8 mouse cellular contexts compared by ENCODE assay signal in genomic region chr10:80103032-80103431, GRCm38 (mm10). TPM values are rescaled to one million over a fixed set of nuclear protein-coding genes. Genes with fewer than 3 reads are reported as not detected.
A peak's percentile ranks its signal among the peaks of the same experiment; 100 is the strongest.
DNase-seq lines count a peak whose midpoint lies in the region; ATAC-seq and TF ChIP-seq lines count a peak whose summit lies in the region.

No protein-coding gene starts in this region.

- DNase-seq in lung, embryonic 14.5 days, result no peak
- no peak for DNase-seq in lung, postnatal 36 days
- DNase-seq in retina, embryonic 14.5 days (ENCODE audit: low spot score), result no peak
- DNase-seq in frontal cortex, postnatal 14 days (ENCODE audit: low spot score in 2 of 2), result no peak
- no peak for DNase-seq in right cerebral cortex, postnatal 36 days (ENCODE audit: low spot score in 2 of 2)

- no peak for ATAC-seq in lung, embryonic 14.5 days (ENCODE audit: insufficient read depth)
- no peak for ATAC-seq in embryonic facial prominence, embryonic 15.5 days (ENCODE audit: insufficient number of reproducible peaks, low FRiP score, low TSS enrichment, low read depth)
- ATAC-seq in limb, embryonic 13.5 days (ENCODE audit: low FRiP score, low read depth), result no peak
- no peak for ATAC-seq in neural tube, embryonic 15.5 days (ENCODE audit: low FRiP score)

- no peaks in the 10 kb centered on the region for H3K9me3 ChIP-seq in lung, embryonic 14.5 days (ENCODE audit: low read depth, low read length)
- H3K9me3 ChIP-seq in embryonic facial prominence, embryonic 15.5 days (replicated peaks), result no peaks in the 10 kb centered on the region
- H3K9me3 ChIP-seq in limb, embryonic 13.5 days, result no peaks in the 10 kb centered on the region
- no peaks in the 10 kb centered on the region for H3K9me3 ChIP-seq in neural tube, embryonic 15.5 days (replicated peaks)

- H3K27me3 ChIP-seq in lung, embryonic 14.5 days (ENCODE audit: insufficient read depth, low read length), result no peaks in the 10 kb centered on the region
- H3K27me3 ChIP-seq in embryonic facial prominence, embryonic 15.5 days, result no peaks in the 10 kb centered on the region
- no peaks in the 10 kb centered on the region for H3K27me3 ChIP-seq in limb, embryonic 13.5 days
- no peaks in the 10 kb centered on the region for H3K27me3 ChIP-seq in neural tube, embryonic 15.5 days (replicated peaks)

- H3K27ac ChIP-seq in lung, embryonic 14.5 days (ENCODE audit: low read depth), result peak overlapping the region; percentile 65
- H3K27ac ChIP-seq in embryonic facial prominence, embryonic 15.5 days (replicated peaks), result 0 out of 2 replicates have a peak overlapping the region, but pooled peaks have one; percentile 79
- no peak overlapping the region for H3K27ac ChIP-seq in limb, embryonic 13.5 days
- H3K27ac ChIP-seq in neural tube, embryonic 15.5 days (replicated peaks), result peak overlapping the region; percentile 79

- peaks cover 9% of the 10 kb centered on the region for H3K4me1 ChIP-seq in lung, embryonic 14.5 days (ENCODE audit: insufficient read depth)
- H3K4me1 ChIP-seq in embryonic facial prominence, embryonic 15.5 days, result peaks cover 45% of the 10 kb centered on the region
- peaks cover 30% of the 10 kb centered on the region for H3K4me1 ChIP-seq in limb, embryonic 13.5 days
- peaks cover 35% of the 10 kb centered on the region for H3K4me1 ChIP-seq in neural tube, embryonic 15.5 days

- no peak for TF ChIP-seq CTCF in lung, embryonic 14.5 days (IDR thresholded peaks at IDR 0.05; ENCODE audit: low read depth)

- H3K36me3 ChIP-seq in lung, embryonic 14.5 days (ENCODE audit: insufficient read depth), result no peaks in the 10 kb centered on the region
- H3K36me3 ChIP-seq in embryonic facial prominence, embryonic 15.5 days, result 0 out of 2 replicates have a peak, but pooled peaks cover 3% of the 10 kb centered on the region
- no peaks in the 10 kb centered on the region; the same call in 1 of the 2 replicates for H3K36me3 ChIP-seq in limb, embryonic 13.5 days
- no peaks in the 10 kb centered on the region for H3K36me3 ChIP-seq in neural tube, embryonic 15.5 days

- H3K4me2 ChIP-seq in lung, embryonic 14.5 days, result peak overlapping the region; percentile 90
- peak overlapping the region; percentile 73 for H3K4me2 ChIP-seq in embryonic facial prominence, embryonic 15.5 days (replicated peaks)
- H3K4me2 ChIP-seq in limb, embryonic 13.5 days (replicated peaks), result peak overlapping the region; percentile 90
- H3K4me2 ChIP-seq in neural tube, embryonic 15.5 days, result peak overlapping the region; percentile 93

- WGBS in lung, embryonic 14.5 days, result 86% methylated on average over 2 of the region's 2 CpGs
- 83% methylated on average over 2 of the region's 2 CpGs for WGBS in embryonic facial prominence, embryonic 15.5 days
- 79% methylated on average over 2 of the region's 2 CpGs for WGBS in limb, embryonic 13.5 days
- WGBS in neural tube, embryonic 15.5 days, result 89% methylated on average over 2 of the region's 2 CpGs

- peak overlapping the region; percentile 96; the same call in 1 of the 2 replicates for H3K4me3 ChIP-seq in lung, embryonic 14.5 days (ENCODE audit: low read depth, low read length)
- peak overlapping the region; percentile 90; the same call in 1 of the 2 replicates for H3K4me3 ChIP-seq in embryonic facial prominence, embryonic 15.5 days (replicated peaks)
- no peak overlapping the region; the same call in 1 of the 2 replicates for H3K4me3 ChIP-seq in limb, embryonic 13.5 days
- H3K4me3 ChIP-seq in neural tube, embryonic 15.5 days (replicated peaks), result no peak overlapping the region

- H3K9ac ChIP-seq in lung, embryonic 14.5 days, result peak overlapping the region; percentile 84
- no peak overlapping the region for H3K9ac ChIP-seq in embryonic facial prominence, embryonic 15.5 days
- H3K9ac ChIP-seq in limb, embryonic 13.5 days, result 0 out of 2 replicates have a peak overlapping the region, but pooled peaks have one; percentile 88
- peak overlapping the region; percentile 91 for H3K9ac ChIP-seq in neural tube, embryonic 15.5 days (replicated peaks)

RNA-seq across cellular contexts. Expression of gene Sbno2, which starts 2.3 kb away (rescaled TPM):
- polyA plus RNA-seq in lung, embryonic 14.5 days (2014; fragmentation: Nextera tagmentation; extraction: Ambion mirVana), result 13.9 and 16.3 TPM in 2 replicates
- 19.4 and 19.8 TPM in 2 replicates for polyA plus RNA-seq in embryonic facial prominence, embryonic 15.5 days (2015; fragmentation: Nextera tagmentation; extraction: Ambion mirVana)
- polyA plus RNA-seq in limb, embryonic 13.5 days (2015; fragmentation: Nextera tagmentation; extraction: Ambion mirVana), result 13.5 and 15.2 TPM in 2 replicates
- polyA plus RNA-seq in neural tube, embryonic 15.5 days (2015; fragmentation: Nextera tagmentation; extraction: Ambion mirVana), result 11.7 and 12.8 TPM in 2 replicates

RNA-seq across cellular contexts. Expression of gene Stk11, which starts 12.6 kb away (rescaled TPM):
- polyA plus RNA-seq in lung, embryonic 14.5 days (2014; fragmentation: Nextera tagmentation; extraction: Ambion mirVana), result 28.7 and 29.7 TPM in 2 replicates
- 21.3 and 27.3 TPM in 2 replicates for polyA plus RNA-seq in embryonic facial prominence, embryonic 15.5 days (2015; fragmentation: Nextera tagmentation; extraction: Ambion mirVana)
- 17.1 and 17.4 TPM in 2 replicates for polyA plus RNA-seq in limb, embryonic 13.5 days (2015; fragmentation: Nextera tagmentation; extraction: Ambion mirVana)
- polyA plus RNA-seq in neural tube, embryonic 15.5 days (2015; fragmentation: Nextera tagmentation; extraction: Ambion mirVana), result 16.9 and 17.3 TPM in 2 replicates

RNA-seq across cellular contexts. Expression of gene Atp5d, which starts 35.4 kb away (rescaled TPM):
- polyA plus RNA-seq in lung, embryonic 14.5 days (2014; fragmentation: Nextera tagmentation; extraction: Ambion mirVana), result 493 and 529 TPM in 2 replicates
- 516 and 519 TPM in 2 replicates for polyA plus RNA-seq in embryonic facial prominence, embryonic 15.5 days (2015; fragmentation: Nextera tagmentation; extraction: Ambion mirVana)
- polyA plus RNA-seq in limb, embryonic 13.5 days (2015; fragmentation: Nextera tagmentation; extraction: Ambion mirVana), result 456 and 475 TPM in 2 replicates
- polyA plus RNA-seq in neural tube, embryonic 15.5 days (2015; fragmentation: Nextera tagmentation; extraction: Ambion mirVana), result 553 and 558 TPM in 2 replicates

RNA-seq across cellular contexts. Expression of gene Cbarp, which starts 37.6 kb away (rescaled TPM):
- polyA plus RNA-seq in lung, embryonic 14.5 days (2014; fragmentation: Nextera tagmentation; extraction: Ambion mirVana), result 3.8 and 5.5 TPM in 2 replicates
- 9.3 and 10.9 TPM in 2 replicates for polyA plus RNA-seq in embryonic facial prominence, embryonic 15.5 days (2015; fragmentation: Nextera tagmentation; extraction: Ambion mirVana)
- 7.4 and 8.1 TPM in 2 replicates for polyA plus RNA-seq in limb, embryonic 13.5 days (2015; fragmentation: Nextera tagmentation; extraction: Ambion mirVana)
- 91.9 and 93.0 TPM in 2 replicates for polyA plus RNA-seq in neural tube, embryonic 15.5 days (2015; fragmentation: Nextera tagmentation; extraction: Ambion mirVana)

RNA-seq across cellular contexts. Expression of gene Midn, which starts 45.0 kb away (rescaled TPM):
- 32.6 and 34.2 TPM in 2 replicates for polyA plus RNA-seq in lung, embryonic 14.5 days (2014; fragmentation: Nextera tagmentation; extraction: Ambion mirVana)
- polyA plus RNA-seq in embryonic facial prominence, embryonic 15.5 days (2015; fragmentation: Nextera tagmentation; extraction: Ambion mirVana), result 18.3 and 20.4 TPM in 2 replicates
- 22.9 and 23.2 TPM in 2 replicates for polyA plus RNA-seq in limb, embryonic 13.5 days (2015; fragmentation: Nextera tagmentation; extraction: Ambion mirVana)
- polyA plus RNA-seq in neural tube, embryonic 15.5 days (2015; fragmentation: Nextera tagmentation; extraction: Ambion mirVana), result 19.4 and 20.5 TPM in 2 replicates

Comparison
In these comparisons a context has a peak if more than half of its experiments do, and no peak if none do; other contexts are left out.
1. H3K4me3 ChIP-seq: peak in lung, embryonic 14.5 days (single experiment) and embryonic facial prominence, embryonic 15.5 days (single experiment); none in limb, embryonic 13.5 days (single experiment) and neural tube, embryonic 15.5 days (single experiment).
2. Peak in every context shown above with its lines, with median percentiles within 50 percentile points of each other: H3K4me2 ChIP-seq.